Mouse (Mus musculus) ES-E14 (cell line): ENCODE measurements around the gene Mrpl18. TPM values are rescaled to one million over a fixed set of nuclear protein-coding genes. Genes with fewer than 3 reads are reported as not detected.

Experiments
- DNase-seq: peaks from one replicate; pipeline ENCODE4 v3.0.0-alpha.2; 2013; ENCODE audit warnings: low read depth, low spot score
- H3K27ac ChIP-seq: 2 replicates; pipeline ENCODE4 v1.5.1; 2012; ENCODE audit warnings: low read depth, mild to moderate bottlenecking, low read length, moderate library complexity, mixed read lengths; ENCODE audit not compliant: poor library complexity, insufficient read depth, severe bottlenecking
- H3K36me3 ChIP-seq: 2 replicates; pipeline ENCODE4 v1.6.1; 2012; ENCODE audit warnings: mild to moderate bottlenecking, low read length, moderate library complexity, mixed read lengths; ENCODE audit not compliant: control insufficient read depth, poor library complexity, insufficient read depth, severe bottlenecking
- H3K4me1 ChIP-seq, 2 experiments: fragments of 150-350 bp in 1 of 2; sonication (generic) in 1 of 2; 2 replicates each; pipeline ENCODE4 v1.6.1; 2012; ENCODE audit warnings: low read length in 2 of 2, mild to moderate bottlenecking in 1 of 2, mixed read lengths in 1 of 2; ENCODE audit not compliant: control insufficient read depth in 2 of 2, insufficient read depth in 2 of 2, poor library complexity in 1 of 2
- H3K4me3 ChIP-seq, 2 experiments: fragments of 150-350 bp in 1 of 2; sonication (generic) in 1 of 2; 2 replicates each; pipeline ENCODE4 v1.5.1; 2012; ENCODE audit warnings: low read length in 2 of 2, low read depth in 1 of 2, mild to moderate bottlenecking in 1 of 2, mixed read lengths in 1 of 2; ENCODE audit not compliant: insufficient read depth in 1 of 2, poor library complexity in 1 of 2, severe bottlenecking in 1 of 2
- H3K9ac ChIP-seq: 2 replicates; pipeline ENCODE4 v1.6.1; 2012; ENCODE audit warnings: low read depth, mild to moderate bottlenecking, low read length, mixed read lengths; ENCODE audit not compliant: poor library complexity, insufficient read depth, severe bottlenecking
- H3K9me3 ChIP-seq: fragments of 150-350 bp; sonication (generic); 2 replicates; pipeline ENCODE4 v1.6.1; 2012; ENCODE audit warnings: low read depth, mild to moderate bottlenecking, low read length; ENCODE audit not compliant: control insufficient read depth, insufficient read depth
- CHD2 ChIP-seq: IDR thresholded peaks from 2 replicates; pipeline ENCODE4 v1.6.1; 2014; ENCODE audit warnings: mild to moderate bottlenecking, low read depth, low read length, inconsistent platforms
- HCFC1 ChIP-seq: IDR thresholded peaks from 2 replicates; pipeline ENCODE4 v1.6.1; 2012; ENCODE audit warnings: low read length, inconsistent platforms, borderline replicate concordance; ENCODE audit not compliant: insufficient read depth
- MAFK ChIP-seq: IDR thresholded peaks from 2 replicates; pipeline ENCODE4 v1.6.1; 2014; ENCODE audit warnings: mild to moderate bottlenecking, low read depth, low read length, inconsistent platforms; ENCODE audit not compliant: insufficient read depth
- ZC3H11A ChIP-seq: IDR thresholded peaks from 2 replicates; pipeline ENCODE4 v1.6.1; 2012; ENCODE audit warnings: low read depth, mild to moderate bottlenecking, inconsistent platforms, low read length, borderline replicate concordance
- ZNF384 ChIP-seq: IDR thresholded peaks from 2 replicates; pipeline ENCODE4 v1.6.1; 2012; ENCODE audit warnings: low read depth, low read length, inconsistent platforms
- in situ Hi-C, 2 experiments: fragments of 600-800 bp; cut with MboI; formaldehyde crosslinking; loops; one replicate each; pipeline ENCODE4 v1.15.1; 2025; ENCODE audit warnings: low sequenced_read_pairs in 2 of 2, inconsistent platforms in 1 of 2; ENCODE audit not compliant: unreplicated experiment in 2 of 2
- total RNA-seq: library from RNA; depleted of rRNA; stranded (reverse); fragments of 300-350 nt; gene quantifications from 2 replicates; pipeline ENCODE4 v1.2.3, GENCODE M21; 2012

The Mrpl18 gene
- total RNA-seq, 1 experiment, result 147 TPM

- Histone ChIP-seq H3K9me3 (no peaks in the 10 kb centered on the region), H3K36me3 (peaks cover 28% of the 10 kb centered on the region), H3K4me3 (no peak overlapping the region), H3K4me1 (peaks cover 0 to 15% of the 10 kb centered on the region in 2 experiments; a peak in 1 of 4 replicates), H3K9ac (no peak overlapping the region), H3K27ac (no peak overlapping the region)
- in situ Hi-C loops, result no loop called here
- no peak for DNase-seq
- TF ChIP-seq MAFK, result no peak
- TF ChIP-seq CHD2, result no peak
- no peak for TF ChIP-seq HCFC1
- TF ChIP-seq ZNF384, result no peak
- no peak for TF ChIP-seq ZC3H11A
Observed at GRCm38 (mm10) chr17:12887021-12887775, 28.9 kb downstream of the Mrpl18 start.

- TF ChIP-seq HCFC1, result no peak
- no peak for TF ChIP-seq MAFK
- TF ChIP-seq CHD2, result no peak
- TF ChIP-seq ZC3H11A, result no peak
- TF ChIP-seq ZNF384, result no peak
- Histone ChIP-seq H3K9me3 (no peaks in the 10 kb centered on the region), H3K36me3 (peaks cover 24% of the 10 kb centered on the region), H3K4me3 (no peak overlapping the region), H3K27ac (no peak overlapping the region), H3K9ac (no peak overlapping the region), H3K4me1 (peaks cover 0 to 15% of the 10 kb centered on the region in 2 experiments; a peak in 1 of 4 replicates)
- in situ Hi-C loops, result no loop called here
- DNase-seq, result peak; percentile 55
Observed at GRCm38 (mm10) chr17:12886620-12887019, 29.5 kb downstream of the Mrpl18 start.

GRCm38 (mm10) chr17:12881216-12881615 is 34.9 kb downstream of the Mrpl18 start:
- in situ Hi-C loops, result no loop called here

GRCm38 (mm10) chr17:12880178-12880577 is 36.0 kb downstream of the Mrpl18 start:
- H3K36me3 ChIP-seq, result no peaks in the 10 kb centered on the region
- no peak overlapping the region for H3K27ac ChIP-seq
- DNase-seq, result peak; percentile 87
- no peaks in the 10 kb centered on the region for H3K9me3 ChIP-seq
- in situ Hi-C loops, result no loop called here
- H3K9ac ChIP-seq, result peak overlapping the region; percentile 7; the same call in 1 of the 2 replicates
- peaks cover 0 to 10% of the 10 kb centered on the region in 2 experiments; a peak in 1 of 4 replicates for H3K4me1 ChIP-seq
- TF ChIP-seq ZC3H11A (peak; percentile 62; the same call in 1 of the 2 replicates), CHD2 (no peak)
- H3K4me3 ChIP-seq, result peak overlapping the region in 1 of 2 experiments; percentile 43; a peak in 1 of 4 replicates

More at GRCm38 (mm10) chr17:12881216-12881615, 34.9 kb downstream of the Mrpl18 start:
- Histone ChIP-seq H3K4me3 (no peak overlapping the region), H3K27ac (no peak overlapping the region), H3K9me3 (no peaks in the 10 kb centered on the region), H3K4me1 (peaks cover 0 to 10% of the 10 kb centered on the region in 2 experiments; a peak in 1 of 4 replicates), H3K9ac (no peak overlapping the region), H3K36me3 (no peaks in the 10 kb centered on the region)
- TF ChIP-seq CHD2 (no peak), ZNF384 (no peak), HCFC1 (no peak), ZC3H11A (no peak), MAFK (no peak)
- DNase-seq, result no peak

- H3K9ac ChIP-seq, result no peak within 1 kb of the TSS
- H3K9me3 ChIP-seq, result no peaks in the 10 kb centered on the region
- H3K4me3 ChIP-seq, result no peak within 1 kb of the TSS
- no peak for DNase-seq
- H3K27ac ChIP-seq, result no peak within 1 kb of the TSS
- TF ChIP-seq HCFC1, result no peak
- TF ChIP-seq MAFK, result no peak
- TF ChIP-seq CHD2, result no peak
- TF ChIP-seq ZNF384, result no peak
- H3K36me3 ChIP-seq, result no peaks in the 10 kb centered on the region
- no peaks in the 10 kb centered on the region for H3K4me1 ChIP-seq
- in situ Hi-C loops, result no loop called here
Observed at GRCm38 (mm10) chr17:12875734-12876133, 40.4 kb downstream of the Mrpl18 start, which contains the start of gene Mrgprh. Gene Mrgprh (plus strand): TSS chr17:12876034.
